Mouse (Mus musculus): ENCODE results near the gene Klhdc3. TPM values are rescaled to one million over a fixed set of nuclear protein-coding genes. Genes with fewer than 3 reads are reported as not detected.
A peak's percentile ranks its signal among the peaks of the same experiment; 100 is the strongest.

Klhdc3 gene
- polyA plus RNA-seq, 1 experiment from 2014 or later, result 131 TPM

GRCm38 (mm10) chr17:46674530-46675283 is 6.0 kb downstream of the Klhdc3 start:
- Histone ChIP-seq H3K9ac (peak overlapping the region; percentile 76), H3K4me1 (peaks cover 45% of the 10 kb centered on the region), H3K9me3 (replicated peaks) (no peaks in the 10 kb centered on the region), H3K27ac (peak overlapping the region; percentile 93), H3K4me3 (replicated peaks) (peak overlapping the region; percentile 85), H3K36me3 (peaks cover 65% of the 10 kb centered on the region), H3K4me2 (peak overlapping the region; percentile 61), H3K27me3 (no peaks in the 10 kb centered on the region)
- peak; percentile 60 for ATAC-seq (replicated peaks; ENCODE audit: low FRiP score)
- 20% methylated on average over 15 of the region's 15 CpGs for WGBS

- Histone ChIP-seq H3K9me3 (replicated peaks) (no peaks in the 10 kb centered on the region), H3K36me3 (peaks cover 72% of the 10 kb centered on the region), H3K27me3 (no peaks in the 10 kb centered on the region), H3K4me1 (peaks cover 38% of the 10 kb centered on the region), H3K27ac (peak within 1 kb of the TSS; percentile 93), H3K9ac (peak within 1 kb of the TSS; percentile 76), H3K4me3 (replicated peaks) (peak within 1 kb of the TSS; percentile 85), H3K4me2 (peak within 1 kb of the TSS; percentile 61)
- WGBS, result under 1% methylated on average over 43 of the region's 43 CpGs
- peak; percentile 93 for ATAC-seq (replicated peaks; ENCODE audit: low FRiP score)
These were observed 6.7 kb downstream of the Klhdc3 start, which contains the start of gene Rrp36 for GRCm38 (mm10) chr17:46673850-46674529. TSS of gene Rrp36 (minus strand) at chr17:46674352.

- Histone ChIP-seq H3K27me3 (no peaks in the 10 kb centered on the region), H3K4me1 (peaks cover 19% of the 10 kb centered on the region), H3K9me3 (replicated peaks) (no peaks in the 10 kb centered on the region), H3K9ac (no peak overlapping the region), H3K27ac (no peak overlapping the region), H3K4me3 (replicated peaks) (no peak overlapping the region), H3K4me2 (no peak overlapping the region), H3K36me3 (peaks cover 76% of the 10 kb centered on the region)
- 96% methylated on average over 10 of the region's 10 CpGs for whole genome bisulfite sequencing
- no peak for ATAC-seq (replicated peaks; ENCODE audit: low FRiP score)
These were observed 10.8 kb downstream of the Klhdc3 start for GRCm38 (mm10) chr17:46669911-46670310.

GRCm38 (mm10) chr17:46667712-46668111 is 13.0 kb downstream of the Klhdc3 start:
- H3K27ac ChIP-seq, result no peak overlapping the region
- no peak overlapping the region for H3K4me3 ChIP-seq (replicated peaks)
- no peaks in the 10 kb centered on the region for H3K27me3 ChIP-seq
- ATAC-seq (replicated peaks; ENCODE audit: low FRiP score), result no peak
- no peak overlapping the region for H3K4me2 ChIP-seq
- H3K9ac ChIP-seq, result no peak overlapping the region
- no peaks in the 10 kb centered on the region for H3K9me3 ChIP-seq (replicated peaks)
- H3K4me1 ChIP-seq, result peaks cover 3% of the 10 kb centered on the region; the same call in 1 of the 2 replicates
- peaks cover 93% of the 10 kb centered on the region for H3K36me3 ChIP-seq
- WGBS, result 88% methylated on average over 16 of the region's 16 CpGs

- Histone ChIP-seq H3K27me3 (no peaks in the 10 kb centered on the region), H3K9ac (no peak overlapping the region), H3K27ac (no peak overlapping the region), H3K4me1 (no peaks in the 10 kb centered on the region), H3K9me3 (replicated peaks) (no peaks in the 10 kb centered on the region), H3K4me2 (no peak overlapping the region), H3K36me3 (peaks cover 98% of the 10 kb centered on the region), H3K4me3 (replicated peaks) (no peak overlapping the region)
- no peak for ATAC-seq (replicated peaks; ENCODE audit: low FRiP score)
- 74% methylated on average over 5 of the region's 5 CpGs for WGBS
These were observed 18.0 kb downstream of the Klhdc3 start for GRCm38 (mm10) chr17:46662730-46663129.

- H3K4me3 ChIP-seq (replicated peaks), result no peak overlapping the region
- H3K4me1 ChIP-seq, result peaks cover under 1% of the 10 kb centered on the region; the same call in 1 of the 2 replicates
- H3K27ac ChIP-seq, result no peak overlapping the region
- no peaks in the 10 kb centered on the region for H3K27me3 ChIP-seq
- no peak for ATAC-seq (replicated peaks; ENCODE audit: low FRiP score)
- WGBS, result 80% methylated on average over 12 of the region's 12 CpGs
- no peak overlapping the region for H3K4me2 ChIP-seq
- H3K9me3 ChIP-seq (replicated peaks), result no peaks in the 10 kb centered on the region
- peaks cover 99% of the 10 kb centered on the region for H3K36me3 ChIP-seq
- no peak overlapping the region for H3K9ac ChIP-seq
These were observed 18.7 kb downstream of the Klhdc3 start for GRCm38 (mm10) chr17:46661981-46662380.

GRCm38 (mm10) chr17:46661351-46661750 is 19.4 kb downstream of the Klhdc3 start:
- Histone ChIP-seq H3K9ac (no peak overlapping the region), H3K4me2 (no peak overlapping the region), H3K36me3 (peaks cover 99% of the 10 kb centered on the region), H3K27ac (no peak overlapping the region), H3K9me3 (replicated peaks) (no peaks in the 10 kb centered on the region), H3K4me3 (replicated peaks) (no peak overlapping the region), H3K4me1 (peaks cover 6% of the 10 kb centered on the region), H3K27me3 (no peaks in the 10 kb centered on the region)
- no peak for ATAC-seq (replicated peaks; ENCODE audit: low FRiP score)
- WGBS, result 95% methylated on average over 9 of the region's 9 CpGs

- Histone ChIP-seq H3K9me3 (replicated peaks) (no peaks in the 10 kb centered on the region), H3K4me2 (no peak overlapping the region), H3K36me3 (peaks cover 84% of the 10 kb centered on the region), H3K27ac (peak overlapping the region; percentile 60), H3K27me3 (no peaks in the 10 kb centered on the region), H3K9ac (no peak overlapping the region), H3K4me1 (peaks cover 41% of the 10 kb centered on the region), H3K4me3 (replicated peaks) (no peak overlapping the region)
- ATAC-seq (replicated peaks; ENCODE audit: low FRiP score), result no peak
- 60% methylated on average over 6 of the region's 6 CpGs for WGBS
These were observed 24.7 kb downstream of the Klhdc3 start for GRCm38 (mm10) chr17:46656054-46656453.

GRCm38 (mm10) chr17:46651755-46652547 is 28.8 kb downstream of the Klhdc3 start:
- H3K36me3 ChIP-seq, result peaks cover 55% of the 10 kb centered on the region
- peaks cover 56% of the 10 kb centered on the region for H3K4me1 ChIP-seq
- WGBS, result 57% methylated on average over 20 of the region's 20 CpGs
- H3K27ac ChIP-seq, result peak overlapping the region; percentile 98; the same call in 1 of the 2 replicates
- no peaks in the 10 kb centered on the region for H3K9me3 ChIP-seq (replicated peaks)
- H3K9ac ChIP-seq, result peak overlapping the region; percentile 80
- ATAC-seq (replicated peaks; ENCODE audit: low FRiP score), result no peak
- peak overlapping the region; percentile 80 for H3K4me2 ChIP-seq
- no peaks in the 10 kb centered on the region for H3K27me3 ChIP-seq
- H3K4me3 ChIP-seq (replicated peaks), result peak overlapping the region; percentile 74

- peak overlapping the region; percentile 98 for H3K27ac ChIP-seq
- peaks cover 49% of the 10 kb centered on the region for H3K36me3 ChIP-seq
- peaks cover 55% of the 10 kb centered on the region for H3K4me1 ChIP-seq
- no peaks in the 10 kb centered on the region for H3K27me3 ChIP-seq
- peak overlapping the region; percentile 80 for H3K4me2 ChIP-seq
- H3K9me3 ChIP-seq (replicated peaks), result no peaks in the 10 kb centered on the region
- no peak for ATAC-seq (replicated peaks; ENCODE audit: low FRiP score)
- 63% methylated on average over 17 of the region's 17 CpGs for WGBS
- peak overlapping the region; percentile 80 for H3K9ac ChIP-seq
- peak overlapping the region; percentile 74 for H3K4me3 ChIP-seq (replicated peaks)
These were observed 29.4 kb downstream of the Klhdc3 start for GRCm38 (mm10) chr17:46651292-46651691.

- Histone ChIP-seq H3K9me3 (replicated peaks) (no peaks in the 10 kb centered on the region), H3K27me3 (no peaks in the 10 kb centered on the region), H3K36me3 (peaks cover 40% of the 10 kb centered on the region), H3K27ac (peak within 1 kb of the TSS; percentile 98), H3K4me1 (peaks cover 48% of the 10 kb centered on the region), H3K9ac (peak within 1 kb of the TSS; percentile 80), H3K4me3 (replicated peaks) (peak within 1 kb of the TSS; percentile 74), H3K4me2 (peak within 1 kb of the TSS; percentile 80)
- 1% methylated on average over 55 of the region's 58 CpGs for WGBS
- peak; percentile 94 for ATAC-seq (replicated peaks; ENCODE audit: low FRiP score)
These were observed 30.3 kb downstream of the Klhdc3 start, which contains the start of gene Cul7 for GRCm38 (mm10) chr17:46650232-46651031. TSS of gene Cul7 (plus strand) at chr17:46650337.

Data from kidney, embryonic 15.5 days (tissue).